Mouse (Mus musculus): ENCODE measurements around the gene Cers6.

The Cers6 gene

DNA sequence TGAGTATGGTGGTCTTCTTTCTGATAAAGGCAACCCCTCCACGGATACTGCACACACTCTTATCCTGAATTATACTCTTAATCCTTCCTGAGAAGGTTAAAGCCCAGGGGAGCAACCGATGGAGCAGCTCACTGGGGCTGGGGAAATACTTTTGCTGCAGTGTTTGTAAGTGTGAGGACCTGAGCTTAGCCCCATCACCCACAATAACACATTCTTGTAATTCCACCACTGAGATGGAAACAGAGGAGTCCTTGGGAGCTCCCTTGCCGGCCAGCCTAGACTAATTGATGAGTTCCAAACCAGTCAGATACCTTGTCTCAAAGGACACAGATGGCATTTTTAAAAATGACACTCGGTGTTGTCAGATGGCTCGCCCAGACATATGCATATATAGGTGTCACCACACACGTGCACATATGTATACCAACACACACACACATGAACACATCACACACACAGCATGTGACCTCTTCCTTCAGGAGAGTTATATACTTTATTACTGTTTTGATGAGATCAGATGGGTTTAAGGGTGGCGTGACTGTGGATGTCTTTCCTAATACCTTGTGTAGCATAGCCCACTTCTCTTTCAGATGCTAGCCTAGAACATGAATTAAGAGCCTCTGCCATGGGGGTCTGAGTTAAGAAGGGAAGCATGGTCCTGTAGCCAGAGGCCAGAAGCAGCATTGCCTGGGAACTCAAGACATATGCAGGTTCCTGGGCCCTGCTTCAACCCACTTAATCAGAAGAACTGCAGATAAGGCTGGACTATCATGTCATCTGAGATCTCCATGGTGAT is 210.4 kb downstream of the Cers6 start:
- no peak for DNase-seq (ENCODE audit: low spot score)

DNA sequence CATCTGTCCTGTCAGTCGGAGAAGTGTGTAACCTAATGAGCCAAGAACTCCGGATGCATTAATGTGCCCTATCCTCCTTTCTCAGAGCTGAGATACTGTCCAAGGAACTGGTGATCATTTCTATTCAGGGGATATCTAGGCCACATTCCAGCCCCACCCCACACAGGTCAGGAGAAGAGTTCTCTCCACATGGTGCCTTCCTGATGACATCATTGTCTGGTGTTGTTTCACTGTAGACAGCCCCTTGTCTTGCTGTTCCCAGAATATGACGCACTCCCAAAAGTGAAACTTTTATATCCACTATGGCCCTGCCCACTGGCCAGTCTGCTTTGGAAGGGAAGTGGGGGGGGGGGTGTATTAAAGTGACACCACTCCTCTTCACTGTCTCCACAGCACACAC is 215.9 kb downstream of the Cers6 start:
- DNase-seq (ENCODE audit: low spot score), result no peak

DNA sequence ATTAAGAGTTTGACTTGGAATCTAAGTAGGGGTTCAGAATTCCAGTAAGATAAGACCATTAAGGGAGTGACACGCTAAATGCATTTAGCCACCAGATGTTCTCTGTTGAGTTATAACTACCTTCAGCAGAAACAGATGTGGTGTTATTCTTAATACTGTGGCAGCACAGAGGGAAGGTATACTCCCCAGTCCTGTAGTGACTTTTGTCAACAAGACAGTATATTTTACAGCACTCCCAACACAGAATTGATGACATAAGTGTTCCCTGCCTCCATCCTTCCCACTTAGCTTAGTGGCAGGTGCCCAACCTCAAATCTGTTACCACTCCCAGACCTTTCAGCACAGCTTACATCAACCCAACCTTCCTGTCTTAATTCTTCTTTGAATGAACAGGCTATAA is 219.5 kb downstream of the Cers6 start:
- no peak for DNase-seq (ENCODE audit: low spot score)

DNA sequence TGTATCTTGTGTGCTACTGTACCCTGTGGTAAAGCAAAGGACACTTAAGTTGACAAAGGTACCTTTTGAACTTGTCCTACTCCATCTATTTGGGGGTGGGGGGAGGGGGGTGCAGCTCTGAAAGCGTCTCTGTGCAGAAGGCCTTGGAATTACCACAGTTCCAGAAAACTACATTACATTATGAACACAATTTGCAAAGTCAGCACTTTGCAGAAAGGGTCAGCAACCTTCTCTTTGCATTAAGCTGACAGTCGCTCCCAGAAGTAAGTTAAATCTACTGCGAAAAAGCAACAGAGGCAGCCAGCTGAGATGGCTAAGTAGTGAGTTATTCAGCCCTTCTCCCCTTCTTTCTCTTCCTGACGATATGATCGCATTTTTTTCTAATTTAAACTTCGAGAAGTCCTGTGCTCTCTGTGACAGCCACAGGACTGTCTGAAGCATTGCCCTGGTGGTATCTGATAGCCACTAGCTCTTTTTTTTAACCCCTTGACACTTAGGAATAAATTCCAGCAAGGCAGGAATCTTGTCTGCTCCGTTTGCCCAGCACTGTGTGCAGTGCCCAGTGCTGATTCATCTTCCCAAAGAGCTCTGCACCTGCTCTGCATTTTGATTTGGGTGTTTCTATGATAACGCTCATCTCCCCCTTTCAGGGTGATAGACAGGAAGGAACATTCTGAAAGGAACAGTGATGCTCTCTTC is 221.4 kb downstream of the Cers6 start:
- no peak for DNase-seq (ENCODE audit: low spot score)

DNA sequence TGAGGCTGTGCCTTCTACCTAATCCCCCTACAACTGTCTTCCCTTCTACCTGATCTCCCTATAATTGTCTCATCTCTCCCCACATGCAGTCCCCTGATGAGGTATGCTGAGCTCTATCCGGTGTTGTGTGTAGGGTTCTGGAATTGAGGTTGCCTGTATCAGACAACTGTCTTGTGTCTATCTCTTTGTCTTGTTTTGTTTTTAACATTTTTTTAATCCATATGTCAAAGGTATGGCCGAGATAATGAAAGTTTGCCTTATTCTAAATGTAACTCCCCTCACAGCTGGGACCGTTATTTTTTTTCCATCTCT is 221.9 kb downstream of the Cers6 start:
- DNase-seq (ENCODE audit: low spot score), result no peak

DNA sequence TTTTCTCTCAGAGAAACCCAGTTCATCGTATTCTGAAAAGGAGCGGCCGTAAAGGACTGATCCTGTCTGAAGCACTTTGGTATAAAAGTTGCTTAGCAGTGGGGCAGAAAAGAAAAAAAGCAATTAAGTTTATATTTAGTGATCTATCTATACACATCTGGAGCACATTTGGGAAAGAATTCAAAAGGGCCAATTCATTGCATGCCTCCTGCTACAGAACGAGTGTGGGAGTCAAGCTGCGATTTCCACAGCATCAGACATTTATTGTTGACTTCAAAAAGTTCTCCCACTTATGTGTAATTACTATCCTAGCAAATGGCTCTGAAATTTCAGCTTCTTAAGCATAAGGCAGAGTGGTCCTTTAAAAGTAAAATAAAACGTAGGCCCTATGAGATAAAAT is 223.2 kb downstream of the Cers6 start:
- no peak for DNase-seq (ENCODE audit: low spot score)

DNA sequence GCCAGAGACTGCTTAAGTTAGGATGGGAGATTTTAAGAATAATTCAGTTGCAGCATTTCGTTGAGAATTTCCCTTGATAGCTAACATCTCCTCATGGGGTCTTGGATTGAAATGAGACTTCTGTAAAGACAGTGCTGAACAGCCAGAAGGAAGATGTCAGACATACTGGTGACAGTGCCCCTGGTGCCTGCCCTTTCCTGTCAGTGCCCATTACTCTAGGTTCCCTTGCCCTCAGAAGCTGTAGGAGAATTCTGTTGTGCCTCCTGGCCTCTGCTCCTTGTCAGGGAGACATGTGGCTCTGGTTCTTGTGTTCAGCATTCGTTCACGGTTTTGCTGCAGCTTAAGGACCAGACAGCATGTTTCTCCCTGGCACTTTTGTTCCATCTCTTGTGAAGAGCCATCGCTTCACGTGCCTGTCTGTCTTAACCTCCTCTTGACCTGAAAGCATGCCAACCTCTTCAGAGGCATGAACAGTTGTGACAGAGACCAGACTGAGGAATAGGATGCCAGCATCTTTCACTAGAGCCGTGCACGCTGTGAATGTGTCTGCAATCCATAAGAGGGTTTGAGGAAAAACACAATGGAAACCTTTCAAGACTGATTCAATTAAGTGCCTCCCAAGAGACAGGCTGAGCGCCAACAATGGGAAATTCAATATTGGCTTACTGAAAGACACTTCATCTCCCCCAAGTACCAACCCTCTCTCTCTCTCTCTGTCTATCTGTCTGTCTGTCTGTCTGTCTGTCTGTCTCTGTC is 225.4 kb downstream of the Cers6 start:
- DNase-seq (ENCODE audit: low spot score), result no peak

DNA sequence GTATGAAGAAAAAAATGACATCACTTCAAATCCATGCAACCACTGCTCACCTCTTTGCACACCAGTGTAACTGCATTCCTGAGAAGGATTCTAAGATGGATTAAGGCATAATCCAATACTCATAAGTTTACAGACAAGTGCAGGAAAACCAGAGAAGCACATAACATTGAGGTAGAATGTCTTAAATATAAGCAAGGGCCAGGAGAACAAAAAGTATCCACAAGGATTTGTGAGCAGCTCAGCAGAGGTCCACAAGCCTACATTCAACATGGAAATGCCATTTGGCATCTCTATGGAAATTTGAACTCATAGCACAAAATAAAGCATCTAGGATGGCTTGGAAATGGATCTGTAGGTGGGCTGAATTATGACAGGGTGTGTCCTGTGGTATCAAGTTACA is 234.6 kb downstream of the Cers6 start:
- no peak for DNase-seq (ENCODE audit: low spot score)

DNA sequence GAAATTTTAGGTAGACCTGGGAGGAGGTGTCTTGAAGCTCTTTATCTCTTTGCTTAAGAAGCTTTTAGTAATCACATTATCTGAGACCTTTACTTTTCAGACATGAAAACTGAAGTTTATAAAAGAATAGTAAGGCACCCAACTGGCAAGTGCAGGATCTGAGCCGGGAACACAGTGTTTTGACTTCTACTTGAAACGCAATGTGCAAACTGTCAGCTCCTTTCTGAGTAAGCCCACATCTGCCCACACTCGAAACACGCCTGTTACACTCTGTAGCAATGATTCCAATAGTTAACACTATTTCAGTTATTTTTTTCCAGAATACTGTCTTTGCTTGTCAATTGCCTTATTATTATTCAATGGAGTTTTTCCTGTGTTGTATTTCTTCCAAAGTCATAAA is 235.6 kb downstream of the Cers6 start:
- DNase-seq (ENCODE audit: low spot score), result no peak

DNA sequence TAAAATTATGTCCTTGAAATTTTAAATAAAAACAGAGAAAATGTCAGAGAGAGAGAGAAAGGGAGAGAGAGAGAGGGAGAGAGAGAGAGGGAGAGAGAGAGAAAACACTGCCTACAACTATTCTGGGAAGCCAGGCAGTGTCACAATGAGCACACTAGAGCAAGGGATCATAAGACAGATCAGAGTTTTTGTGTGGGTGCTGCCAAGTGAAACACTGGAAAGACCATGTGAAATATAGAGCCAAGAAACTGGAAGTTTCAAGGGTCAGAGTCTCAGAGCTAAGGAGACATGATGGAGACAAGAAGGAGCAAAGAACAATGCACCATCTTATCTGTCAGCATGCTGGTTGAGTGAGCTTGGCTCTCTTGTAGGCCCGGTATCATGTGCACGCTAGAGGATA is 236.3 kb downstream of the Cers6 start:
- no peak for DNase-seq (ENCODE audit: low spot score)

DNA sequence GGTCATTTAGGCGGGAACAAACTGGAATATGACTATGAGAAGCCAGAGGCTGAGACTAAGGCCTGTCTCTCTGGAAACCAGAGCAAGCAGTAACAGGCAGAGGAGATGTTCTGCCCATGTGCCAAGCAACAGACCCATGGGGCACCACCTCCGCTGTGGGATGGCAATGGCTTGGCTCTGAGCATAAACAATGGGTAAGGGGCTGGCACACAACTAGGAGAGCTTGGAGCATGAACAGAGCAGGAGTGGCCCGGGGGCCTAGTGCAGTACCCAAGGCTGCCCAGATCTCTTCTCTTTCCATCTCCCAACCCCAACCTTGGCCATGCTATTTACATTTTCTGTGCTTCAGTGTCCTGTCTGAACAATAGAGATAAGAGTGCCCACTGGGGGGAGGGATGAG is 237.5 kb downstream of the Cers6 start:
- DNase-seq (ENCODE audit: low spot score), result no peak

DNA sequence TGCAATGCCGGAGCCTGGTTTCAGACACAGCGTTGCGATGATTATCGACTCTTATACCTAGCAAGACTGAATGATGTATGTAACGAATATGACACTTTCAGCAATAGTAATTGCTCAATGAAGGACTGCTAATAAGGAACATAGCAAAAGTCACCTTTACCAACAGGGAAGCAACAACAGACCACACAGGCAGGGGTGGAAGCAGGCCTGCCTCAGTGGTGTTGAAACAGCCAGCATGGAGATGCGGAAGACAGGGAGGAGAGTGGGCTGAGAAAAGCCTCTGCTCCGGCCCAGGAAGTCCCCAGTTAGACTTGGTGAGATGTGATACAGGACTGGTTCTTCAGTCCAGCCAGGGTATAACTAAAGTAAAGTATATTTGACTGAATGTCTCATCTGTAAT is 237.9 kb downstream of the Cers6 start:
- no peak for DNase-seq (ENCODE audit: low spot score)

DNA sequence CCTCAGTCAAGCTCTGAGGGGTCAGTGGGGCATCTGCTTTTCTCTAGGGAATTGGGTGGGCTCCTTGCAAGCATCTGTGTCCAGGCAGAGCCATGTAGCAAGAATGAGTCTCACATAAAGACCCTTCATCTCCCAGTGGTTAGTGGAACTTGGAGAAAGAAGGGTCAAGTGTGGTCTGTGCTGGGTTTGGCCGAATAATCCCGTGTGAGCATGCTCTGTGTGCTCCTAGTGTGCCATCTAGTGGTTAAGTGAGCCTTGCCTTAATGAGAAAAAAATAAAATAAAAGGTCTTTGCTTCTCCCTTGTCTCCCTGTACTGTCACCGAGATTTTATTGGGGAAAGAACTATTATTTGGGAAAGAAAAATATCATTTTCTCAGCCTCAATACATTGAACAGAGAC is 239.5 kb downstream of the Cers6 start:
- DNase-seq (ENCODE audit: low spot score), result no peak

DNA sequence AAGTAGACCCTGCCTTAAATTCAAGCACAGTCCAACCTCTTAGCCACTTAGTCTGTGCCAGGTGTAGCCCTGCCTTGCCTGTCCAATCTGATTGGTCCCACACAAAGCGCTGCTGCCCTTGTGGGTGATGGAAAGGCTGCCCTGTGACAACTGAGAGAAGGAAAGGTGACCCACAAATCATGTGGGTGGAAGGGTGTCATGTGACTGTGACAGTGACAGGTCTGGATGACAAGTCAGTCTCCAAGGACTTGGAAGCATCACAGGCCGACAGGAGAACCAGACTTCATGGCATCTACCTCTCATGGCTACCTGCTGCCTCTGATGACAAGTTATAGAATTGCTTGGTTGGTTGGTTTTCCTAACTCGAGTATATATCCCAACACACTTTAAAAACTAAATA is 242.3 kb downstream of the Cers6 start:
- DNase-seq (ENCODE audit: low spot score), result no peak

DNA sequence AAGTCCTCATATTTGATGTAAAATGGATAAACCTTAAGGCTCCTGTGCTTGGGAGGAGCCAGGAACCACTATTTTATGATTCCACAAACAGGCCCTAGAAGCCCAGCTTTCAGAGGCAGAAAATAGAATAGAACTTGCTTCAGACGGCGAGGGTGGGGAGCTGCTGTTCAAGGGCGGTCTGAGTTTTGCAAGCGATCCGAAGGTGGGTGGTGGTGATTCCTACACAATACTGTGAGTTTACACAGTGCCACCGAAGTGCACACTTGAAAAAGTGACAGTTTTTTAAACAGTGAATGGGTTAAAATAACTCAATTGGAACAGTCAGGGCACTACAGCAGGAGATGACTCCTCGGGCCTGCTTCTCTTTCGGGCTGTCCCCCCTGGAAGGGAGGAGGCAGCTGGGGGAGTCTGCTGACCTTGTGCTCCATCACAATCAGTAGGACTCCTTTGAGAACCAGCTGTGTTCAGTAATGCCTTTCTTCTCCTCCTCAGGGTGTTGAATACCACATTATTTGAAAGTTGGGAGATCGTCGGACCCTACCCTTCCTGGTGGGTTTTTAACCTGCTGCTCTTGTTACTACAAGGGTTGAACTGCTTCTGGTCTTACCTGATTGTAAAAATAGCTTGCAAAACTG is 243.4 kb downstream of the Cers6 start:
- no peak for DNase-seq (ENCODE audit: low spot score)

DNA sequence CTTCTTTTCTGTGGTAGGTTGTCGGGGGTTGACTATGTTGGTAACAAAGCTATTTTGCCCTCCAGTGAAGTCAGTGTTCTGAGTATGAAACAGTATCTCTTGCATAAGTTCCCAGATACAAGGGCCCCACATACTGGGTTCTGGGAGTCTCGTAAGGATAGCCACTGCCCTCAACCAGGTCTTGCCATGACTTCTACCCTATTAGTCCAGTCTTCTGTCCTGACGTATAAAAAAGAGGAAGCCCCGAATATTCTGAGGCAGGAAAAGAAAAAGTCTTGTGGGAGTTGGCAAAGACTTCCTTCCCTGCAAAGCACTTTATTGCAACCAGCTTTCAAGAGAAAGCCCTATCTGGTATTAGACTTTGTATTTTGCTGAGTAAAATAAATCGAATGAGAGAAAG is 248.0 kb downstream of the Cers6 start:
- no peak for DNase-seq (ENCODE audit: low spot score)

DNA sequence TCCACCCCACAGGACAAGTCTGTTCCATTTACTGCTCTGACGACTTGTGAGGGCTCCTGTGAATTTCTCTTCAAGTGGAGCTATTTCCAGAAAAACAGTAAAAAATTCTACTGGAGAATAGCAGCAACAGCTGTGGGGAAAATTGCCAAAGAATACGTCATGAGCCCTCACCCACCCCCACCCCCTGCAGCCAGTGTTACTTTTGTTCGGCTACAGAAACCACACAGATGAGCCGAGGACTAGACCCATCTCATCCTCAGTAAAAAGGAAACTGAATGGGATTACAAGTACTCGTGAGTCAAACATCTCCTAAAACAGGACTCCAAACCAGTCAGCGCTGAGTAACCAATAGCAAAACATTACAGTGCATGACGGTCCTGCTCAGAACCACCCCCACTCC is 248.5 kb downstream of the Cers6 start:
- no peak for DNase-seq (ENCODE audit: low spot score)

DNA sequence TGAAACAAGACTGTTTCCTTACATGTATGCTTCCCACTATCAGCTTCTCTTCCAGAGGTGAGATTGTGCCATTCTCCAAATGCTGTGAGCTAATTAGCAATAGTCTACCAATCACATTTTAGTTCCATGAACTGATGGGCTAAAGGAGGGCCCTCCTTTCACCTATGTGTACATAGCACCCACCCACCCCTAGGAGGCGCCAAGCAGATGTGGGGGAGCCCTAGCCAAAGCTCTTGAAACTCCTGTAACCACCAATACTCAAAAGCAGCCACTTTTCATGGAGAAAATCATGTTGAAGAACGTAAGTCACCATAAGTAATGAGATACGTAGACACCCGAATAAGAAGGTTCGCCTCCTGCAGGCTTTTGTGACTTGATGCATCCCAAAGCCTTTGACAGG is 251.4 kb downstream of the Cers6 start:
- no peak for DNase-seq (ENCODE audit: low spot score)

DNA sequence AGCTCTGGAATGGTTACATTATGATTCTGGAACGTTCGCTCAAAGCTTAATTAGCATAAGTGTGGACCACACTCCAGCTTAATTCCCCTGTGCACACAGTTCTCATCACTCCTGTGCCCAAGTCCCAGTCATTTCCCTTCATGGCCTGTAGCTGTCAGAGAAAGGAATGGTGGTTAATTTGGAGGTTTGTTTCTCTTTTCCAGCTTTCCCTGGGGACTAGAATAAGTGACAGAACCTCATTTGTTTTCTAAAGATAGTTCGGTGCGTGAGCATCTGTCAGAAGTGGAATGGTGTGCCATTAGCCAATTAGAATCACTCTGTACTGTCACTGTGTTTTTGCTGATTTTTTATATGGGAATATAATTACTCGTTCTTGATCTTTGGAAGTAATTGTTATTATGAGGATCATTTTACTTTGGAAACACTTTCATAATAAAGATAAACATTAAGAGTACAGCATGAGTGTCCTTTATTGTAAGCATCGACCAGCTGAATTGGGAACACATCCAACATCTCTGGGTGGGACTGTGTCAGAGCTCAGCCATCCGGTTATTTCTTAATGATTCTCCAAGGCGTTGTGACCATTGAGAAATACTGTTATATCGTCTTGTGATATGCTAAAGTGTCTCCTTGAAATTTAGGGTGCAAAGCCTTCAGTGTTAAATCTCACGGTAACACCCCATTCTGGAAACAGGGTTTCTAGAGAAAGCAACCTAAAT is 252.7 kb downstream of the Cers6 start:
- no peak for DNase-seq (ENCODE audit: low spot score)

DNA sequence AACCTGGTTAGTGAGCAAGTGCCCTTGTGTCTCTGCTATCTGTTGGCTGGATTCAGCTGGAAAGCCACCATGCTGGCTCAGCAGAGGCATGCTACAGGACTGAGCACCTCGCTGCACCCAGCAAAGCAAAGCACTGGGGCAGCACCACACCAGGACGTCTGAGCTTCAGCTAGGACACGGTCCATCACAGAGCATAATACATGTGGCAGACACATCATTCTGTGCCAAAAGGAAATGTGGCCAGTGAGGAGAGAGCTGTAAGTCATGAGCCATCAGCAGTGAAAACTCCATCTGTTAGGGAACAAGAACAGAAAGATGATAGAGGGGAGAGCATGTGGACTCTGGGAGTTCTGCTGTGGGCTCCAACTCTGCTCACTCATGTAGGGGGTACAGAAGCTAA is 254.7 kb downstream of the Cers6 start:
- no peak for DNase-seq (ENCODE audit: low spot score)

DNA sequence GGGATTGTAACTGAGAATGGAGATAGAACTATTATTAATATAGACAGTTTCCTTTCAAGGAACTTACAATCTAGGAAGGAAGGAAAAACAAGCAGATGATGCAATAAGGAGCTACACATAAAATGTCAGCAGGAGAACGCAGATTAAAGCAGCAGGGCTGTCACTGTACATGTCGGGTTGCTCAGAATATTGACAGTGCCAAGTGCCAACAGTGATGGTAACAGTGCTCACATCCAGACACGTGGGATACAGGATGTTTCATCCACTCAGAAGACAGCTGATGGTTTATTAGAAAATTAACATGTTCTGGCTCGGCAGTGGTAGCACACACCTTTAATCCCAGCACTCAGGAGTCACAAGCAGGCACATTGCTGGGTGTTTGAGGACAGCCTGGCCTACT is 255.5 kb downstream of the Cers6 start:
- DNase-seq (ENCODE audit: low spot score), result no peak

DNA sequence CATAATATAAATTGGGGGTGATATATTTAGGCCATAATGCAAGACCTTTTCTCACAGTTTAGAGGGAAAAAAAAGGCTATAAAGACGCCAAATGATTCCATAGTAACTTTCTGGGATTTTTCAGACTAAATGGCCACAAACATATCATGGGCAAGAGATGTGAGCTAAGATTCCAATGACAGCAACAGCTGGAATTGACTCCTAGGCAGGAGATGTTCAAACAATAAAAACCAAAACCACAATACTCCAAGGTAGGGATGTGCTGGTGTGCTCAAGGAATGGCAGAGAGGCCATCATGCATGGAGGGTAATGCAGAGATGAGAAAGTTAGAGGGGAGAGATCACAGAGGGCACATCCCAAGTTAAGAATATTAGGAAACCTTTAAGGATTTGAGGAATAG is 257.8 kb downstream of the Cers6 start:
- DNase-seq (ENCODE audit: low spot score), result no peak

All from left cerebral cortex, adult 11 months (tissue).